Mouse (Mus musculus) kidney, adult 9 months (tissue): ENCODE data around the gene Aars.
"Not testable (repeated sequence)": the region's sequence is repeated elsewhere in the genome, so short reads cannot be mapped to it uniquely, and the experiment has no call there.

Experiments
- DNase-seq: peaks from one replicate; pipeline ENCODE4 v3.0.0; 2022

Aars gene

GRCm38 (mm10) chr8:111055031-111055634 lies 22.2 kb downstream of the Aars start:
- DNase-seq, result no peak

DNA sequence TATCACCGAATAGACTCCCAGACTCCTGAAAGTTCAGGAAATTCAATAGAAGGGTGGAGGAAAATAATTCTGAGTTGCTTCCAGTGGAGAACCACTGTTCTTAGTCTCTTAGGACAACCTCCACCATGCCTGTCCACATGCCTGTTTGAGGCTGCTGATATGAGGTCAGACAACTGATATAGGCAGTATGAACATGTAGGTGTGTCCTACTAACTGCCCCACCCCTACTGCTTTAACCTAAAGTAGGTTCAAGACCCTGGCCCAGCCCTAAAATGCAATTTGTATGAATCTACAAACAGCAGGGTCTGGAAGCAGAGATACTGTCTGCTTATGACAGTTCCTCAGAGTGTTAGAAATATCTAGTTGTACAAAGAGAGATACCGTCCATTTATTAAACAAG lies 22.7 kb downstream of the Aars start:
- peak; percentile 24 for DNase-seq

GRCm38 (mm10) chr8:111056158-111056663 lies 23.3 kb downstream of the Aars start, which contains the start of gene Exosc6:
Gene Exosc6 (plus strand): TSS chr8:111056339.
- peak; percentile 91 for DNase-seq

DNA sequence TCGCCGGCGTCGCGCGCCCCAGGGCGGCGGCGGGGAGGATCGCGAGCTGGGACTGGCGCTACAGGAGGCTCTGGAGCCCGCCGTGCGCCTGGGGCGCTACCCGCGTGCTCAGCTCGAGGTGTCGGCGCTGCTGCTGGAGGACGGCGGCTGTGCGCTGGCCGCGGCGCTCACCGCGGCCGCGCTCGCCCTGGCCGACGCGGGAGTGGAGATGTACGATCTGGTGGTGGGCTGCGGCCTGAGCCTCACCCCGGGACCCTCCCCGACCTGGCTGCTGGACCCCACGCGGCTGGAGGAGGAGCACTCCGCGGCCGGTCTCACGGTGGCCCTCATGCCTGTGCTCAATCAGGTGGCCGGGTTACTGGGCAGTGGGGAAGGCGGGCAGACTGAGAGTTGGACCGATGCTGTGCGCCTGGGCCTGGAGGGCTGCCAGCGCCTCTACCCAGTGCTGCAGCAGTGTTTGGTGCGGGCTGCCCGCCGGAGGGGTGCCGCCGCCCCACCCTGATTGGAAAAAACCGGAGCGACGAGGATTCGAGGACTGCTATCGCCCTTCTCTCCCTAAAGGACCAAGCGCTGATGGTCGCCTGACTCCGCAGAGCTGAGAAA lies 23.8 kb downstream of the Aars start:
- DNase-seq, result peak; percentile 45

DNA sequence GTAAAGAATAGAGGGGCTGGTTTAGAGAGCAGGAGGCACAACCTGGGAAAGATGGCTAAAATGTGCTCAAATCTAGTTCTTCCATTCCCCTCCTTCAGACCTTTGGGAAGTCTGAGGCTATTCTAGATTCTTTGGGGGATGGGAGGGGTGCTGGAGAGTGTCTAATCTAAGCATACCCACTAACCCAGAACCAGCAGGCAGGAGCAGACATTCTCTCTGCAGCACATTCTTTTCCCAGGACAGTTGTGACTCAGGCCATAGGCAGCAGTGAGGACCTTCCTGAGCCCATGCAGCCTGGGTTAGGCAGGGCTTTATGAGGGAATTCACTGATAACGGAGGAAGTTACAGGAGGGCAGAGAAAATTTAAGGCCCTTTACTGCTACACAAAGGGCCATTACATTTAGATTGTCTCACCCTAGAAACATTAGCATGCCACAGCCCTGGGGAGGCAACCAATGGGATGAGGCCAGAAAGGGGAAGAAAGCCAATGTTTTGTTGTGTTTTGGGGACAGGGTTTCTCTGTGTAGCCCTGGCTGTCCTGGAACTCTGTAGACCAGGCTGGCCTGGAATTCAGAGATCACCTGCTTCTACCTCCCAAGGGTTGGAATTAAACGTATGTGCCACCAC lies 26.1 kb downstream of the Aars start:
- DNase-seq, result no peak

GRCm38 (mm10) chr8:111061688-111062071 lies 28.7 kb downstream of the Aars start:
- no peak for DNase-seq

DNA sequence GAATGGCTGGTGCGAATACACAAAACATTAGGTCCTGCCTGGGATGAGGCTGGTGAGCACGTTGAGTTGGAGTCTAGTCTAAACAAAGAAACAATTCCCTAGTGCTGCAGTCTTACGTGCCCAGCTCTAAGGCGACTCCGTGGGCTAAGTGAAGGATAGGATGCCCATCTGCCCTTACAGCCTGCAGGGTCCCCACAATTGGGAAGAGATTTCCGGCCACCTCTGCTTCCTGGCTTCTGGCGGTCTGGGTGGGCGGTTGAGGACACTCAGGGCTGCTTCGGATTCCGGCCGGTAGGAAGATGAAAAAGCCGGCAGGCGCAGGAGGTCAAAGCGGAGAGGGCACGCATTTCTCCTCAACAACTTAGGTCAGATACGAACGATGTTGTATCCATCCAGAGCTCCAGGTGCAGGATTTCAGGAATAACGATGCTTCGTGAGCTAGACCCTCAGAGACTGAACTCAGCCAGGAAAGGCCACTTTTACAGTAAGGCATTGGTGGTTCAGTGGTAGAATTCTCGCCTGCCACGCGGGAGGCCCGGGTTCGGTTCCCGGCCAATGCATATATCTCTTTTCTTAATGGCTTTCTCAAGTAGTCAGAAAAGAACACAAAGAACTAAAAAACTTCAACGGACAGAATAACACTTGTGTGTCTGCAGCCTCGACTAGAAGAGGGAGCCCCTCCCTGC lies 29.3 kb downstream of the Aars start:
- DNase-seq, result peak; percentile 87

DNA sequence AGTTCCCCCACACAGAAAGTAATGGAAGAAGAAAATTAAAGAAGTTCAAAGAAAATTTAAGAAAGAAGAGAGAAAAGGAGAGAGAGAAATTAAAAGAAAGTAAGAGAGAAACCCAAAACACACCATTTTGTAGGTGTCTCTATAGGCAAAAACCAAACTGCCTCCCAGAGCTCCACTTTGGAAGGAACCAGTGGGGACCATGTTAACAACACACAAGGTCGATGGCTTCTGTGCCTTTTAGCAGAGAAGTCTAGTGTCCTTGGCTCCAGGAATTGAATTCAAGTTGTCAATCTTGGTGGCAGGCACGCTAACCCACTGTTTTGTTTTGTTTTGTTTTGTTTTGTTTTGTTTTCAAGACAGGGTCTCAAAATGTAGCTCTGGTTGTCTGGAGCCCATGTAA lies 29.9 kb downstream of the Aars start:
- no peak for DNase-seq

- no peak for DNase-seq
These were observed 33.4 kb downstream of the Aars start for GRCm38 (mm10) chr8:111066308-111066707.

DNA sequence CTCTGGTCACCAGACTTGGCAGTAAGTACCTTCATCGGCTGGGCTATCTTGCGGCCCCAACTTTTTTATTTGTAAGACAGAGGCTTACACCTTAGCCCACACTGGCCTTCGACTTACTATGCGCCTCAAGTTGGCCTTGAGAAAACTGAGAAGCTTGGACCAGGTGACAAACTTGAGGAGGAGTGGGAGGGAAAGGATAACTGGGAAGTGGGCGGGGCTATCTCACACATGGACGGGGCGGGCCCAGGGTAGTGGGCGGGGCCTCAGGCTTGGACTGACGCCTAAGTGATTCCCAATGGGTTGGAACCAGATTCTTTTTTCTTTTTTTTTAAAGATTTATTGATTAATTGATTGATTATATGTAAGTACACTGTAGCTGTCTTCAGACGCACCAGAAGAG lies 34.5 kb downstream of the Aars start:
- no peak for DNase-seq

GRCm38 (mm10) chr8:111068660-111069059 lies 35.7 kb downstream of the Aars start:
- not testable (repeated sequence) for DNase-seq

DNA sequence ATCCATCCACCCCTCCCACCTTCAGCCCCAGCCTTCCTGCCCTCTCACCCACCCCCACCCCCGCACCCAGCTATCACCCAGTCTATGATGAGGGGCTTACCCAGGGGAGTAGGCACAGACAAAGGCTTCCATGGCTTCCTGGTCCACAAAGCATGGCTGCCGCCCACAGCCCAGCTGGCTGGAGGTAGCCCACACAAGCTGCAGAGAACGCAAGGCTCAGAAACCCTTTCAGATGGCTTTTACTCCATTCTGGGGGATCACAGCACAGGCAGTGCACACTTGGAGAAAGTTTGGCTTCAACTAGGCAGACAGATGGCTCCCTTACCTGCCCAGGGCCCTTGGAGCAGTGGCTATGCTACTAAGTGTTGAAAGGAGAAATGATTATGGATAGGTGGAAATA lies 43.0 kb downstream of the Aars start:
- no peak for DNase-seq

DNA sequence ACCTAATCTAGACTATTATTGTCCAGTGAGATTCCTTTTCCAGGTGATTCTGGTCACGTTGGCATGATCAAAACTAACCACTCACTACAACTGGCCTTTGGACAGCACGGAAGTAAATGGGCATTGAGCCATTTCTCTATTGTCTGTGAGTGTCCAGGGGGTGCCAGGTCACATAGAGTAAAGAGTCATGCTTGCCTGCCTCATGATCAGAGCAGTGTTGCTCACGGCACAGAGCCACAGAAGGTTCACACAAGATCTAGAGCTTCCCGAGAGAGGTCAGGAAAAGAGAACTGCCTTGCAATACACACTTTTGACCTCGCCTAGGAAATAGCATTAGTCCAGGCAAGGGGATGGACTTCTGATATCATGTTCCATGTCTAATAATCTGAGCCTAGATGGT lies 46.5 kb downstream of the Aars start:
- peak; percentile 69 for DNase-seq

GRCm38 (mm10) chr8:111079861-111080271 lies 46.9 kb downstream of the Aars start:
- DNase-seq, result peak; percentile 74

- no peak for DNase-seq
These were observed 48.8 kb downstream of the Aars start for GRCm38 (mm10) chr8:111081580-111082258.

GRCm38 (mm10) chr8:111083936-111084335 lies 51.0 kb downstream of the Aars start:
- not testable (repeated sequence) for DNase-seq

GRCm38 (mm10) chr8:111090126-111090525 lies 57.2 kb downstream of the Aars start:
- DNase-seq, result peak; percentile 64

DNA sequence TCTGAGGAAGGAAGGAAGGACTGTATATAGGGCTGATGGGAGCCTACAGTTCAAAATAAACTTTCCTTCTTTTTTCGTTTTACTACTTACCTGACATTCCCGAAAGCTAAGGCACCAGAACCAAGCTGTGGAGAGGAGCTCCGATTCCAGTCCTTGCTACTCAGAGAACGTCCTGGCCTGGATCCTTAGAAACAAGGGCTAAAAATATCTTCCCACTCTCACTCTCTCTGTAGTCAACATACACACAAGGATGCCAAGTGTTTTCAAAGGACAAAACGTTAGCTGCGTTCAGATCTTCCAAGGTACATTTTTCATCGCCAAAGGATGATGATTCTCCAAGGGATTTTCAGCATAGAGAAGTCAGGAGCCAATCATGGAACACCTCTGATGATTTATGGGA lies 58.8 kb downstream of the Aars start:
- no peak for DNase-seq

DNA sequence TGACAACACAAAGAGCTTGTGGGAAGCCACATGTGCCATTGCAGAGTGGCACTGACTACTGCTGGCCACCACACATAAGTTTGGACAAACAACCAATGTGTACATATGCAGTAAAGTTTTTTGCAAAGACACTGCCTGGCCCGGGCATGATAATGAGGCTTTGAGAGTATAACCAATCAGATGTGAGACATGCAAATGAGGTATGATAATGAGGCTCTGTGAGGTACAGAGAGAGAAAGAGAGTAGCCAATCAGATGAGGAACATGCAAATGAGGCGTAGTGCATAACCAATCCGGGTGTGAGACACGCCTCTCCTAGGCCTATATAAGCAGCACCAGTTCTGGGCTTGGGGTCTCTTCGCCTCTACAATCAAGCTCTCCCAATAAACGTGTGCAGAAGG lies 59.4 kb downstream of the Aars start, which contains the start of gene Clec18a:
Gene Clec18a, minus strand, starts transcription at position 101 of the 400 bp plus-strand sequence.
- DNase-seq, result not testable (repeated sequence)

DNA sequence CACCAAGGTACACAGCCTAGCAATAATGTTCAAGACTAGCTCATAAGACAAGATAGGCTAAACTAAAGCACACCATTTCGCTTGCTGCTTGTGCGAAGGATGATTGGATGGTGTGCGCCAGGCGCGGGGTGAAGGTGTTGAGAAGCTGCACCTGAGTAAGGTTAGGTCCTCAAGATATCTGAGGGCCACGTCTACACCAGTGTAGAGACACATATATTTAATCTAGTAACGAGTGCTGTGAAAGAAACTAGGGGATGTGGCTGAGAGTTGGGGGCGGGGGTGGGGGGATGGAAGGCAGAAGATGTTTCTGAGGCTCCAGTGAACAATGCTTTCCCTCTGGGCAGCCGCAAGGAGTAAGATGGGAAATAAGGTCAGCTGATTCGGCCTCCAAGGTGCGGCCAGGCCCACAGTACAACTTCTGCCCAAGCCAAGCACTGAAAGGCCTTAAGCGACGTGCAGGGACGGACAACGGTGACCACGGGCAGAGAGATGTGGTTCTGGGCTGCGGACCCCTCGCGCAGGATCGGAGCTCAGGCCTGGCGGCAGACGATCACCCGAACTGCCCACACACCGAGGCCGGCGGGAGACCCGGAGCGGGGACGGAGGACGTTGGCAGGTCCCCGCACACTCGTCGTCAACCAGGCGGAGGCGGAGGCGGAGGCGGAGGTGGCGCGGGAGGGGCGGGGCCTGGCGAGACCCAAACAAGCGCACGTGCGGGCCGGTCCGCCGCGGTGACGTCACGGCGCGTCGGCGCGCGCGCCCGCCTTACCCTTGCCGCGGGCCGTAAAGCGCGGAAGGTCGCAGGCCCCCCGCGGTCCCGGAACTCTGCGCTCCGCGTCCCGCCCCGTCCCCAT lies 61.1 kb downstream of the Aars start, which contains the start of gene Pdpr:
Gene Pdpr, plus strand, starts transcription at position 766 of the 854 bp plus-strand sequence.
- DNase-seq, result peak; percentile 92

GRCm38 (mm10) chr8:111094719-111095302 lies 61.9 kb downstream of the Aars start:
- DNase-seq, result not testable (repeated sequence)
